Mouse (Mus musculus) gastrocnemius, postnatal 25 days (tissue): Measurements from ENCODE around the gene Marc1. TPM values are rescaled to one million over a fixed set of nuclear protein-coding genes. Genes with fewer than 3 reads are reported as not detected.
A peak's percentile ranks its signal among the peaks of the same experiment; 100 is the strongest.

Experiments used
- DNase-seq: peaks from one replicate; pipeline ENCODE4 v3.0.0; 2022
- microRNA-seq, 2 experiments: library from miRNA; unstranded; fragments of <30 nt; microRNA quantifications; one replicate each; pipeline ENCODE4 v1.2.0; 2021; ENCODE audit warnings: borderline replicate concordance in 2 of 2
- total RNA-seq, 2 experiments: library from RNA; stranded (reverse); gene quantifications; 1 replicate in 1 of 2; 2 replicates in 1 of 2; pipeline ENCODE4 v1.2.3; 2021

Marc1 gene
- total RNA-seq, 2 experiments from 2014 or later, result 0.38 TPM; not detected in 1

- DNase-seq, result no peak
These were observed 48.2 kb downstream of the Marc1 start for GRCm38 (mm10) chr1:184762941-184763340.

GRCm38 (mm10) chr1:184761988-184762387 is 49.1 kb downstream of the Marc1 start:
- DNase-seq, result no peak

- DNase-seq, result no peak
These were observed 58.4 kb downstream of the Marc1 start for GRCm38 (mm10) chr1:184752671-184753070.

- no peak for DNase-seq
These were observed 60.9 kb downstream of the Marc1 start for GRCm38 (mm10) chr1:184750114-184750664.

- DNase-seq, result peak; percentile 69
These were observed 62.4 kb downstream of the Marc1 start for GRCm38 (mm10) chr1:184748692-184749152.

- DNase-seq, result peak; percentile 64
These were observed 73.1 kb downstream of the Marc1 start for GRCm38 (mm10) chr1:184737876-184738479.

GRCm38 (mm10) chr1:184737228-184737627 is 73.9 kb downstream of the Marc1 start:
- DNase-seq, result no peak

Small RNA genes within 50 kb of the gene (microRNA-seq; reads per million reads assigned to microRNA genes)
- gene Mir1981, result 80.7 to 102 reads per million in 2 experiments

Other genes starting within 250 kb of the Marc1 start
- gene Hlx, start 78.7 kb downstream of the Marc1 start, total RNA-seq, result 10 to 100 TPM in 1 of 2 experiments, 1 to 10 TPM in 1; 5.9 to 10.0 TPM
- gene Marc2, start 35.1 kb upstream of the Marc1 start, total RNA-seq, result 100 to 1,000 TPM; 122 to 125 TPM
- 10 to 100 TPM; 10.9 to 18.7 TPM for gene C130074G19Rik, start 71.9 kb upstream of the Marc1 start, total RNA-seq
- 1 to 10 TPM; 3.2 to 3.7 TPM for gene Mark1, start 188.3 kb upstream of the Marc1 start, total RNA-seq